Mouse (Mus musculus) megakaryocyte, embryonic 14.5 days (primary cell): ENCODE results near the gene Nfatc3. TPM values are rescaled to one million over a fixed set of nuclear protein-coding genes. Genes with fewer than 3 reads are reported as not detected.

Source experiments
- H3K27me3 ChIP-seq: replicated peaks from 2 replicates; pipeline ENCODE3; 2012; ENCODE audit warnings: inconsistent platforms
- H3K36me3 ChIP-seq: replicated peaks from 2 replicates; pipeline ENCODE3; 2012; ENCODE audit warnings: low read length, inconsistent platforms, mixed read lengths
- H3K4me1 ChIP-seq: 2 replicates; pipeline ENCODE4 v1.6.1; 2012; ENCODE audit warnings: inconsistent platforms
- H3K4me3 ChIP-seq: replicated peaks from 2 replicates; pipeline ENCODE3; 2012; ENCODE audit warnings: moderate library complexity, mild to moderate bottlenecking, inconsistent platforms
- H3K9me3 ChIP-seq: 2 replicates; pipeline ENCODE4 v1.6.1; 2012; ENCODE audit warnings: inconsistent platforms
- FLI1 ChIP-seq: IDR thresholded peaks from 2 replicates; pipeline ENCODE4 v1.6.1; 2012; ENCODE audit warnings: low read length, inconsistent platforms, mixed read lengths
- GATA1 ChIP-seq: IDR thresholded peaks from 3 replicates; pipeline ENCODE4 v1.6.1; 2012; ENCODE audit warnings: mixed read lengths, low read length, inconsistent platforms, borderline replicate concordance
- polyA plus RNA-seq: library from polyadenylated mRNA; stranded (reverse); fragments of >175 nt; gene quantifications from 2 replicates; pipeline ENCODE4 v1.2.3, GENCODE M21; 2012; ENCODE audit warnings: low replicate concordance; ENCODE audit not compliant: insufficient read depth

Gene Nfatc3
- polyA plus RNA-seq, 1 experiment = 1.7 TPM

DNA sequence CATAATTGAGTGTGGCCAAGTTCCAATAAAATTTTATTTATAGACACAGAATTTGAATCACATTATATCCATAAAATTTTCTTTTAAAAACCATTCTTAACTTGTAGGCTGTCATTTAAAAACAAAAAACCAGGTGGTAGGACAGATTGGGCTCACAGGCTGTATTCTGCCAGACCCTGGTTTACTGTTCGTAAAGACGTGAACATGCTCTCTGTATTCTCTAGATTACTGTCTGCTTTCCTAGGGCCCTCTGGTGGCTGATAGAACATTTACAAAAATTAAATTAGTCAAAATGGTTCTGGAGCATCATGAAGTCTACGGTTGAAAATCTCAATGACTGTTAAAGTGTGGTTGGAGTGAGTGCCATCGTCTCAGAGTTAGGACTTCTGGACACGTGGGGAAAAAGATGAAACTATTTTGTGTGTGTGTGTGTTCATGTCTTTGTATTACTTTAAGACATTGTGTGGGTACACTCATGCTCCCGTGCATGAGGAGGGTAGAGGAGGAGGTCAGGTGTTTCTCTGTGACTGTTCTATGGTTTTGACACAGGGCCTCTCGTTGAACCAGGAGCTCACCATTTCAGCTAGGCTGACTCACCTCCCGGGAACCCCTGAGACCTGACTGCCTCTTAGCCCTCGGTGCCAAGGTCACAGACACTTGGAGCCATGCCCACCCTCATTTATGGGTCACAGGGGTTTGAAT is 16.7 kb downstream of the Nfatc3 start:
- TF ChIP-seq FLI1 (no peak), GATA1 (no peak)
- Histone ChIP-seq H3K4me1 (peaks cover 24% of the 10 kb centered on the region), H3K4me3 (no peak overlapping the region), H3K27me3 (no peaks in the 10 kb centered on the region), H3K9me3 (no peaks in the 10 kb centered on the region), H3K36me3 (peaks cover 19% of the 10 kb centered on the region)

DNA sequence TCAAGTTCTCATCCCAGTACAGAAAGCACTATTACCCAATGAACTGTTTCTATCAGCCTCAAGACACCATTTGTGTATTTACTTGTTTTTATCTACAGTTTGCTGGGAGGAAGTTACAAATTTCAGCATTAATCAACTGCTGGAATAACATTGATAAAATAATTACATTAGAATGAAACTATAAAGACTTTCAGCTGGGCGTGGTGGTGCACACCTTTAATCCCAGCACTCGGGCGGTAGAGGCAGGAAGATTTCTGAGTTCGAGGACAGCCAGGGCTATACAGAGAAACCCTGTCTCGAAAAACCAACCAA is 17.2 kb downstream of the Nfatc3 start:
- H3K4me1 ChIP-seq = peaks cover 24% of the 10 kb centered on the region
- TF ChIP-seq FLI1 (no peak), GATA1 (no peak)

DNA sequence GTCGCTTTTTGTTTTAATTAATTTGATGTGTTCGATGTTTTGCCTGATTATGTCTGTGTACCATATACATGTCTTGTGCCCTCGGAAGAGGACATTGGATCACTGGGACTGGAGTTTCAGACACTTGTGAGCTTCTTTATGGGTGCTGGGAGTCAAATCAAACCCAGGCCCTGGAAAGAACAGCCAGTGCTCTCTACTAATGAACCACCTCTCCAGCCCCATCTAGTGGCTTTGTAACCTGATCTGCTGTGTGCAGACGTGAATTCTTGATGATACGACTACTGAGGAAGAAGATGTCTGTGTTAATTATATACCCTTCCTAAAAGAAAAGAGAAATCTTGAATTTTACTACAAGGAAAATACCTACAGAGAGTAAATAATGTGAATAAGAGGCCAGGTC is 18.0 kb downstream of the Nfatc3 start:
- TF ChIP-seq FLI1 = no peak
- Histone ChIP-seq H3K4me3 (no peak overlapping the region), H3K36me3 (peaks cover 30% of the 10 kb centered on the region), H3K4me1 (peaks cover 24% of the 10 kb centered on the region), H3K9me3 (no peaks in the 10 kb centered on the region), H3K27me3 (no peaks in the 10 kb centered on the region)

More for the DNA sequence above, 17.2 kb downstream of the Nfatc3 start:
- no peaks in the 10 kb centered on the region for H3K27me3 ChIP-seq
- no peak overlapping the region for H3K4me3 ChIP-seq
- H3K9me3 ChIP-seq = no peaks in the 10 kb centered on the region
- peaks cover 24% of the 10 kb centered on the region for H3K36me3 ChIP-seq

DNA sequence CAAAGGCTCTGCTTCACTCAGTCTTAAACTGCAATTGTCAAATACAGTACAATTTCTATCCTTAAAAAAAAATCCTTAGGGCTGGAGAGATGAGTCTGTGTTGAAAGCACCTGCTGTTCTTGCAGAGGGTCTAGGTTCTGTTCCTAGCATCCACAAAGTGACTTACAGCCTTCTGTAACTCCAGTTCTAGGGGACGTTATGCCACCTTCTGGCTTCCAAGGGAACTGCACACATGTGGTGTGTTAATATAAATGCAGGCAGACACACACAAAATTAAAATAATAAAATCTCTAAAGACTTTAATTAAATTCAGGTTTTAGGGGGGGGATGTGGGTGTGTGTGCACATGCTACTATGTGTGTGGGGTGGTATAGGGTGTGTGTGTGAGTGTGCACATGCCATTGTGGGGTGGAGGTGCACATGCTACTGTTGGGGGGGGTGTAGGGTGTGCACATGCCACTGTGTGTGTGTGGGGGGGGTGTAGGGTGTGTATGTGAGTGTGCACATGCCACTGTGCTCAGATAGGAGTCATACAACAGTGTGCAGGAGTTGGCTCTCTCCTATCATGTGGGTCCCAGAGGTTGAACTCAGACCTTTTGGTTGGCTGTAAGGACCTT is 18.9 kb downstream of the Nfatc3 start:
- TF ChIP-seq GATA1 (no peak), FLI1 (no peak)
- peaks cover 24% of the 10 kb centered on the region for H3K4me1 ChIP-seq
- peaks cover 34% of the 10 kb centered on the region for H3K36me3 ChIP-seq
- H3K4me3 ChIP-seq = peak overlapping the region; percentile 28
- H3K27me3 ChIP-seq = no peaks in the 10 kb centered on the region
- H3K9me3 ChIP-seq = no peaks in the 10 kb centered on the region

DNA sequence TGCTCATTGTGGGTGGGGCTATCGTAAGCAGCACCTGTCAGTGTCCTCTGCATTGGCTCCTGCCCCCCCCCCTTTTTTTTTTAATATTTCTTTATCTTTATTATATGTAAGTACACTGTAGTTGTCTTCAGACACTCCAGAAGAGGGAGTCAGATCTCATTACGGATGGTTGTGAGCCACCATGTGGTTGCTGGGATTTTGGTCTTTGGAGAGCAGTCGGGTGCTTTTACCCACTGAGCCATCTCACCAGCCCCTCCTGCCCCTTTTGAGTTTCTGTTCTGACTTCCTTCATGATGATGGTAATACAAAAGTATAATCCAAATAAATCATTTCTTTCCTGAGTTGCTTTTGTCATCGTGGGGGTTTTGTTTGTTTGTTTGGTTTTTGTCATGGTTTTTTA is 43.7 kb downstream of the Nfatc3 start:
- Histone ChIP-seq H3K9me3 (no peaks in the 10 kb centered on the region), H3K4me3 (no peak overlapping the region), H3K4me1 (peaks cover 10% of the 10 kb centered on the region; the same call in 1 of the 2 replicates), H3K36me3 (peaks cover 74% of the 10 kb centered on the region), H3K27me3 (no peaks in the 10 kb centered on the region)
- TF ChIP-seq FLI1 = no peak

DNA sequence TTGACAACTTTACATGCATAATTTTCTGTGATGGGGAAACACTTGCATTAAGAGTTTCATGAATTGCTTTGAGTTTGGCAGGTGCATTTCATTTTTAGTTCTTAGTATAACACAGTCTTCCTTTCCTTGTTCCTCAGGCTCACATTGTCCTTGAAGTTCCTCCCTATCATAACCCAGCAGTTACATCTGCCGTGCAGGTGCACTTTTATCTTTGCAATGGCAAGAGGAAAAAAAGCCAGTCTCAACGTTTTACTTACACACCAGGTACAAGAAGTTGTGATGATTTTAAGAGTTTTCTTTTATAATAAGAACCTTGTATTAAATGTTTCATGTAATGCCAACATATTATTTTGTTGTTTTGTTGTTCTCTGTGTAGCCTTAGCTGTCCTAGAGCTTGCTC is 45.2 kb downstream of the Nfatc3 start:
- H3K36me3 ChIP-seq = peaks cover 82% of the 10 kb centered on the region

DNA sequence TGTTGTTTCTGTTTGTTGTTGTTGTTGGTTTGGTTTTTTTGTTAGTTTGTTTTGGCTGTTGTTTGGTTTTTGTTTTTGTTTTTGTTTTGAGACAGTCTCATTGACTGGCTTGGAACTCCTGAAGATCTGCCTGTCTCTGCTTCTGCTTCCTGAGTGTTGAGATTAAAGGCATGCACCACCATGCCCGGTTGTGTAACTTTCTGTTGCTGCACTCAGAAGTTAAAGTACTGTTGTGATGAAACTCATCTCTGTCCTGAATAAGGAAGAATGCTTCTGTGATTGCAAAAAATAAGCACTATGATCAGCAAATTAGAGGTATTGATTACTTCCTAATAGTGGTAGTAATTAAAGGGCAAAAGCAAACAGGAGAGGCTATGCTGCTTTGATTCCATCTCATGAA is 47.6 kb downstream of the Nfatc3 start:
- no peak overlapping the region for H3K4me3 ChIP-seq
- H3K9me3 ChIP-seq = no peaks in the 10 kb centered on the region
- H3K4me1 ChIP-seq = peaks cover 15% of the 10 kb centered on the region; the same call in 1 of the 2 replicates
- peaks cover 80% of the 10 kb centered on the region for H3K36me3 ChIP-seq
- no peaks in the 10 kb centered on the region for H3K27me3 ChIP-seq
- TF ChIP-seq GATA1 (no peak), FLI1 (no peak)

More for the DNA sequence above, 45.2 kb downstream of the Nfatc3 start:
- TF ChIP-seq FLI1 (no peak), GATA1 (no peak)
- Histone ChIP-seq H3K9me3 (no peaks in the 10 kb centered on the region), H3K4me3 (no peak overlapping the region), H3K4me1 (peaks cover 15% of the 10 kb centered on the region; the same call in 1 of the 2 replicates), H3K27me3 (no peaks in the 10 kb centered on the region)

DNA sequence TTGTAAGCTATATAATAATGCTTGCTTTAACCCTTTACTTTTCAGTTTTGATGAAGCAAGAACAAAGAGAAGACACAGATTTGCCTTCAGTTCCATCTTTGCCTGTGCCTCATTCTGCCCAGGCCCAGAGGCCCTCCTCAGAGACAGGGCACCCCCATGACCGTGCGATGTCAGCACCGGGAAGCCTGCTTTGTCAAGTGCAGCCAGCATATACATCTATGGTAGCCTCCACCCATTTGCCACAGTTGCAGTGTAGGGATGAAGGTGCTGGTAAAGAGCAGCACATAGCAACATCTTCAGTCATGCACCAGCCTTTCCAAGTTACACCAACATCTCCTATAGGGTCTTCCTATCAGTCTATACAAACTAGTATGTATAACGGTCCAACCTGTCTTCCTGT is 49.4 kb downstream of the Nfatc3 start:
- no peak for TF ChIP-seq FLI1
- TF ChIP-seq GATA1 = no peak
- Histone ChIP-seq H3K36me3 (peaks cover 73% of the 10 kb centered on the region), H3K4me3 (no peak overlapping the region), H3K9me3 (no peaks in the 10 kb centered on the region), H3K4me1 (peaks cover 15% of the 10 kb centered on the region; the same call in 1 of the 2 replicates), H3K27me3 (no peaks in the 10 kb centered on the region)

DNA sequence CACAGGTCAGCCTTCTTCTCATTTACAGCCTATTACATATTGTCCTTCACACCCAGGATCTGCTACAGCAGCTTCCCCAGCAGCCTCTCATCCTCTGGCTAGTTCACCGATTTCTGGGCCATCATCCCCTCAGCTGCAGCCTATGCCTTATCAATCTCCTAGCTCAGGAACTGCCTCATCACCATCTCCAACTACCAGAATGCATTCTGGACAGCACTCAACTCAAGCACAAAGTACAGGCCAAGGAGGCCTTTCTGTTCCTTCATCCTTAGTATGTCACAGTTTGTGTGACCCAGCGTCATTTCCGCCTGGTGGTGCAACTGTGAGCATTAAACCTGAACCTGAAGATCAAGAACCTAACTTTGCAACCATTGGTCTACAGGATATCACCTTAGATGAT is 50.1 kb downstream of the Nfatc3 start:
- Histone ChIP-seq H3K36me3 (peaks cover 69% of the 10 kb centered on the region), H3K27me3 (no peaks in the 10 kb centered on the region)
- TF ChIP-seq FLI1 (no peak), GATA1 (no peak)

DNA sequence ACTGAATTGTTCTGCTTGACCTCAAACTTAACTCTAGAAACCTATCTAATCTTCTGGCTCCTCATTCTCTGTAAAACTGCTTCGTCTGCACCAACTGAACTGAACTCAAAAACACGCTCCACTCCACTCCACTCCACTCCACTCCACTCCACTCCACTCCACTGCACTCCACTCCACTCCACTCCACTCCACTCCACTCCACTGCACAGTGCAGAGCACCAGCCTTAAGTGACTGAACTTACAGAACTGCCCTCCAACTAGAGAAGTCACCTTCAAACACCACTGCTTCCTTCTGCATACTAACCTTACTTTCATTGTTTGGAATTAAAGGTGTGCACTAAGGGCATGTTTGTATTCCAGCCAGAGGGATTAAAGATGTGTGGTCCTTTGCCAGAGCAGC is 53.4 kb downstream of the Nfatc3 start:
- no peaks in the 10 kb centered on the region for H3K9me3 ChIP-seq
- H3K4me1 ChIP-seq = peaks cover 5% of the 10 kb centered on the region; the same call in 1 of the 2 replicates
- H3K4me3 ChIP-seq = no peak overlapping the region
- no peaks in the 10 kb centered on the region for H3K27me3 ChIP-seq
- no peak for TF ChIP-seq GATA1
- no peak for TF ChIP-seq FLI1
- H3K36me3 ChIP-seq = peaks cover 70% of the 10 kb centered on the region

More for the DNA sequence above, 50.1 kb downstream of the Nfatc3 start:
- Histone ChIP-seq H3K4me1 (peaks cover 15% of the 10 kb centered on the region; the same call in 1 of the 2 replicates), H3K4me3 (no peak overlapping the region), H3K9me3 (no peaks in the 10 kb centered on the region)

DNA sequence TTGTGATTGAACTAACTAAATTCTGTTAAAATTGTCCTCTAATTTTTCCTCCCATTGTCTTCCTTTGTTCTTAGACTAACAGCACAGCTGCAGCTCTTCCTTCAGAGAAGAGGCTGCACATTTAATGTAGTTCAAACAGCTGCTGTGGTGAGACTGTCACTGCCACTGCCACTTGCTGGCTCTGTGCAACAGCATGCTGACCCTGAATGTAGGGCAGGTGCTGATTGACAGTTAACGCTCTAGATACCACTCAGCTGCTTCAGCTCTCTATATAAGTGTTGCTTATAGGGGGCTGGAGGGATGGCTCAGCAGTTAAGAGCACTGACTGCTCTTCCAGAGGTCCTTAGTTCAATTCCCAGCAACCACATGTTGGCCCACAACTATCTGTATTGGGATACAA is 53.9 kb downstream of the Nfatc3 start:
- no peaks in the 10 kb centered on the region for H3K9me3 ChIP-seq
- TF ChIP-seq GATA1 (no peak), FLI1 (no peak)
- peaks cover 73% of the 10 kb centered on the region for H3K36me3 ChIP-seq
- no peaks in the 10 kb centered on the region for H3K27me3 ChIP-seq
- peaks cover 5% of the 10 kb centered on the region; the same call in 1 of the 2 replicates for H3K4me1 ChIP-seq
- no peak overlapping the region for H3K4me3 ChIP-seq
